Mouse (Mus musculus): Measurements from ENCODE around the gene Pklr. TPM values are rescaled to one million over a fixed set of nuclear protein-coding genes. Genes with fewer than 3 reads are reported as not detected.

Gene Pklr
- total and polyA plus RNA-seq, 3 experiments, result 53.2 to 185 (median 133) TPM

GRCm38 (mm10) chr3:89135958-89136357, at the start of gene Pklr (continued):
- TF ChIP-seq UBTF (IDR thresholded peaks at IDR 0.05; ENCODE audit: borderline replicate concordance, insufficient read depth, low read depth, low read length) (no peak), TCF12 (IDR thresholded peaks at IDR 0.05; ENCODE audit: low read depth, low read length) (peak; percentile 93)

- Histone ChIP-seq H3K4me3 (ENCODE audit: control insufficient read depth in 1 of 2, insufficient read depth in 1 of 2, low read depth in 2 of 2, low read length in 2 of 2) (peak overlapping the region in 1 of 2 experiments; percentile 39; a peak in 2 of 4 replicates), H3K79me2 (ENCODE audit: control insufficient read depth, insufficient read depth, low read length, poor library complexity) (peaks cover 2% of the 10 kb centered on the region), H3K36me3 (ENCODE audit: control insufficient read depth in 1 of 2, insufficient read depth in 2 of 2, low read length in 2 of 2) (peaks cover 0 to 11% of the 10 kb centered on the region in 2 experiments; a peak in 2 of 4 replicates), H3K9ac (ENCODE audit: control insufficient read depth, low read depth, low read length, poor library complexity, severe bottlenecking) (peak overlapping the region; percentile 73), H3K27ac (ENCODE audit: control insufficient read depth, low read depth, low read length) (peak overlapping the region; percentile 64), H3K27me3 (ENCODE audit: control insufficient read depth in 1 of 2, insufficient read depth in 2 of 2, low read length in 2 of 2) (no peaks in the 10 kb centered on the region), H3K9me3 (replicated peaks; ENCODE audit: insufficient read depth, low read length) (no peaks in the 10 kb centered on the region), H3K4me1 (ENCODE audit: control insufficient read depth in 1 of 2, insufficient read depth in 2 of 2, low read length in 2 of 2) (peaks cover 3 to 28% of the 10 kb centered on the region in 2 experiments; a peak in 3 of 4 replicates)
- peak; percentile 97 for DNase-seq (ENCODE audit: low read depth, low spot score)
- TF ChIP-seq GABPA (IDR thresholded peaks at IDR 0.05; ENCODE audit: low read depth, low read length) (no peak), JUND (IDR thresholded peaks at IDR 0.05; ENCODE audit: low read depth, low read length) (no peak), EP300 (IDR thresholded peaks at IDR 0.05; ENCODE audit: low read depth in 1 of 2, low read length in 2 of 2) (peak in 1 of 2 experiments; percentile 38; a peak in 1 of 4 replicates), HCFC1 (IDR thresholded peaks at IDR 0.05; ENCODE audit: low read depth, low read length) (peak; percentile 74), MXI1 (IDR thresholded peaks at IDR 0.05; ENCODE audit: low read depth, low read length) (peak; percentile 100), MAX (IDR thresholded peaks at IDR 0.05; ENCODE audit: low read length) (peak; percentile 100), GATA1 (IDR thresholded peaks at IDR 0.05; ENCODE audit: low read depth, low read length) (peak; percentile 25; the same call in 1 of the 2 replicates), CHD2 (IDR thresholded peaks at IDR 0.05; ENCODE audit: low read length) (no peak), ETS1 (IDR thresholded peaks at IDR 0.05; ENCODE audit: low read depth, low read length) (peak; percentile 72; the same call in 1 of the 2 replicates), ZC3H11A (IDR thresholded peaks at IDR 0.05; ENCODE audit: low read depth, low read length) (peak; percentile 57), CTCF (IDR thresholded peaks at IDR 0.05 in 2 of 3, conservative IDR thresholded peaks at IDR 0.05 in 1 of 3; ENCODE audit: control insufficient read depth in 1 of 3, insufficient read depth in 1 of 3, low read depth in 2 of 3, low read length in 3 of 3, poor library complexity in 1 of 3, severe bottlenecking in 1 of 3) (peak; percentile 74 to 98 (median 92)), POLR2A (IDR thresholded peaks at IDR 0.05; ENCODE audit: control insufficient read depth in 1 of 2, insufficient read depth in 1 of 2, low read depth in 1 of 2, low read length in 2 of 2, poor library complexity in 1 of 2) (peak; percentile 48 to 73; a peak in 2 of 4 replicates), CHD1 (IDR thresholded peaks at IDR 0.05; ENCODE audit: low read depth, low read length) (no peak), TCF12 (IDR thresholded peaks at IDR 0.05; ENCODE audit: low read depth, low read length) (peak; percentile 45; the same call in 1 of the 2 replicates), BHLHE40 (IDR thresholded peaks at IDR 0.05; ENCODE audit: borderline replicate concordance, low read depth, low read length) (peak; percentile 89), TBP (IDR thresholded peaks at IDR 0.05; ENCODE audit: low read depth, low read length) (peak; percentile 68), RAD21 (IDR thresholded peaks at IDR 0.05; ENCODE audit: low read depth, low read length) (peak; percentile 69), NELFE (IDR thresholded peaks at IDR 0.05; ENCODE audit: low read depth, low read length) (peak; percentile 47), ELF1 (IDR thresholded peaks at IDR 0.05; ENCODE audit: low read depth, low read length) (peak; percentile 84), SMC3 (IDR thresholded peaks at IDR 0.05; ENCODE audit: low read depth, low read length) (peak; percentile 88), E2F4 (IDR thresholded peaks at IDR 0.05; ENCODE audit: borderline replicate concordance, low read depth, low read length) (no peak), MAZ (IDR thresholded peaks at IDR 0.05; ENCODE audit: low read depth, low read length) (peak; percentile 11; the same call in 1 of the 2 replicates), USF1 (IDR thresholded peaks at IDR 0.05; ENCODE audit: low read depth, low read length) (peak; percentile 66), ZNF384 (IDR thresholded peaks at IDR 0.05; ENCODE audit: low read depth, low read length) (peak; percentile 92), SIN3A (IDR thresholded peaks at IDR 0.05; ENCODE audit: low read length) (peak; percentile 99), UBTF (IDR thresholded peaks at IDR 0.05; ENCODE audit: borderline replicate concordance, insufficient read depth, low read depth, low read length) (no peak), USF2 (IDR thresholded peaks at IDR 0.05; ENCODE audit: borderline replicate concordance in 1 of 2, insufficient read depth in 1 of 2, low read depth in 1 of 2, low read length in 2 of 2) (no peak), MYC (IDR thresholded peaks at IDR 0.05; ENCODE audit: low read depth, low read length) (peak; percentile 100)
Measured at GRCm38 (mm10) chr3:89087338-89088110, 48.4 kb upstream of the Pklr start.

Data from MEL (cell line).